Mouse (Mus musculus): Measurements from ENCODE around the gene Frmd4b.

GRCm38 (mm10) chr6:97501000-97501399 is 116.3 kb downstream of the Frmd4b start:
- TF ChIP-seq CTCF (IDR thresholded peaks at IDR 0.05; ENCODE audit: insufficient read depth, low read length) (no peak), POLR2A (IDR thresholded peaks at IDR 0.05; ENCODE audit: borderline replicate concordance, extremely low read depth, low read depth, low read length) (no peak)
